Mouse (Mus musculus) limb, embryonic 12.5 days (tissue): Measurements from ENCODE around the gene Prom2. TPM values are rescaled to one million over a fixed set of nuclear protein-coding genes. Genes with fewer than 3 reads are reported as not detected.

Source experiments
- ATAC-seq: fragments of 200-750 bp; cut with Nextera tagmentation; 2 replicates; pipeline ENCODE4 v1.8.0; 2017; ENCODE audit warnings: low read depth, moderate TSS enrichment; ENCODE audit not compliant: insufficient number of reproducible peaks, insufficient read depth, low FRiP score, low TSS enrichment
- H3K27ac ChIP-seq: fragments of 300-500 bp; sonication (generic); 2 replicates; pipeline ENCODE4 v1.5.1; 2016; ENCODE audit warnings: mild to moderate bottlenecking, moderate library complexity
- H3K27me3 ChIP-seq: fragments of 300-500 bp; sonication (generic); 2 replicates; pipeline ENCODE4 v1.6.1; 2016; ENCODE audit warnings: mild to moderate bottlenecking, moderate library complexity
- H3K36me3 ChIP-seq: fragments of 300-500 bp; sonication (generic); 2 replicates; pipeline ENCODE4 v1.6.1; 2016; ENCODE audit warnings: mild to moderate bottlenecking, moderate library complexity
- H3K4me1 ChIP-seq: fragments of 300-500 bp; sonication (generic); replicated peaks from 2 replicates; pipeline ENCODE4 v1.6.1; 2016
- H3K4me2 ChIP-seq: fragments of 300-500 bp; sonication (generic); 2 replicates; pipeline ENCODE4 v1.6.1; 2016; ENCODE audit warnings: mild to moderate bottlenecking, moderate library complexity
- H3K4me3 ChIP-seq: fragments of 300-500 bp; sonication (generic); replicated peaks from 2 replicates; pipeline ENCODE4 v1.5.1; 2016; ENCODE audit warnings: mild to moderate bottlenecking
- H3K9ac ChIP-seq: fragments of 300-500 bp; sonication (generic); replicated peaks from 2 replicates; pipeline ENCODE4 v1.6.1; 2016; ENCODE audit warnings: mild to moderate bottlenecking, moderate library complexity
- H3K9me3 ChIP-seq: fragments of 300-500 bp; sonication (generic); 2 replicates; pipeline ENCODE4 v1.6.1; 2016; ENCODE audit warnings: mild to moderate bottlenecking, moderate library complexity
- WGBS: fragments of 180-500 bp; shearing (Covaris S2); methylation state at CpG from one replicate; pipeline ENCODE4 v1.1.7; 2016; 5-methylcytosine and 5-hydroxymethylcytosine counted together
- polyA plus RNA-seq: library from polyadenylated mRNA; unstranded; fragments of >200 nt; fragmentation: Nextera tagmentation; extraction: Ambion mirVana; gene quantifications from 2 replicates; pipeline ENCODE4 v1.2.1, GENCODE M21; 2016

Gene Prom2
- polyA plus RNA-seq, 1 experiment from 2014 or later = 1.7 TPM

DNA sequence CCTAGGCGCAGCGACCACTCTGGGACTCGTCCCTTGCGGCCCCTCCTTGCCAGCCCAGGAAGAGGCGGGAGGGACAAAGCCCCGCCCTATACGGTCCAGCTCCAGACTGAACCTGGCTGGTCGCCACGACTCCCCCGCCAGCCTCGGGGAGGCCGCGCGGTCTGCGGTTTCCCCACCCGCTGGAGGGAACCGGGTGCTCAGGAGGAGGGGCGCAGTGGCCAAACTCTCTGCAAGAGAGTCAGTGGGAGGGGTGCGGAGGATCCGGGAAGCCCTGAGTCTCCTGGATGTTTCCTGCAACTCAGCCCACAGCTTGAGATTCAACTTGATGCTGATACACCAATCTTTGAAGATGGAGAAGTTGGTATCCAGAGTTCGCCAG is 58.7 kb downstream of the Prom2 start:
- peak overlapping the region; percentile 60 for H3K4me3 ChIP-seq
- peaks cover 35% of the 10 kb centered on the region; the same call in 1 of the 2 replicates for H3K4me1 ChIP-seq
- no peaks in the 10 kb centered on the region for H3K36me3 ChIP-seq
- H3K27me3 ChIP-seq = peaks cover 75% of the 10 kb centered on the region
- WGBS = under 1% methylated on average over 21 of the region's 21 CpGs
- peak overlapping the region; percentile 96 for H3K4me2 ChIP-seq
- ATAC-seq = peak; percentile 72; the same call in 1 of the 2 replicates
- no peaks in the 10 kb centered on the region for H3K9me3 ChIP-seq
- peak overlapping the region; percentile 51 for H3K9ac ChIP-seq
- no peak overlapping the region for H3K27ac ChIP-seq

DNA sequence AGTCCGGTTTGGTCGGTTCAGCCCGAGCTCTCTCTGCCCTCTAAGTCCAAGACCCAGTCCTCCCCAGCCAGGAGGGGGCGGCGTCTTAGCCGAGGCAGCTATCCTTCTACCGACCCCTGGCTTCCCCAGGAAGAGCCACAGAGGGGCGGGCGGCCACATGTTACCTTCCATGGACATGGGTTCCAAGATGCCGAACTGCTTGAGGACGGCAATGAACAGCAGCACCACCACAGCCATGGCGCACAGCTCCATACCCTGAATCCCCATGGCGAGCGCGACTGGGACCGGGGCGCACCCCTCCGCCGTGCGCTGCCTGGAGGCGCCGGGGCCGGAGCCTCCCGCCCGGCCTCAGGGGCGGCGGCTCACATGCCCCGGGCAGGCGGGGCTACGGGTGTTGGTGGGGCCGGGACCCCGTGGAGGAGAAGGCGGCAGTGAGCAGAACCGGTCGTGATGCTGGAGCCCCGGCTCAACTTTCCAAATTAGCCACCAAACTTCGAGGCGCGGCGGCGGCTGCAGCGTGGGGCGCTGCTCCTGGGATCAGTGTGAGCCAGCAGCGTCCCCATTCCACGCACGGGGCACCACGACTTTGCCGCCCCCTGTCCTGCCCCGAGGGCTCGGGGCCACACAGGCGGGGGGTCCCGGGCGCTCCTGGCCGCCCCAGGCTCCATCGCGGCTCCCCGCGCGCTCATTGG is 59.3 kb downstream of the Prom2 start:
- H3K4me3 ChIP-seq = peak overlapping the region; percentile 60
- no peaks in the 10 kb centered on the region for H3K36me3 ChIP-seq
- ATAC-seq = peak; percentile 57
- H3K9me3 ChIP-seq = no peaks in the 10 kb centered on the region
- under 1% methylated on average over 59 of the region's 59 CpGs for WGBS
- peaks cover 35% of the 10 kb centered on the region; the same call in 1 of the 2 replicates for H3K4me1 ChIP-seq
- peak overlapping the region; percentile 51 for H3K9ac ChIP-seq
- no peak overlapping the region for H3K27ac ChIP-seq
- H3K27me3 ChIP-seq = peaks cover 75% of the 10 kb centered on the region
- H3K4me2 ChIP-seq = peak overlapping the region; percentile 96

- ATAC-seq = no peak
- Histone ChIP-seq H3K27ac (no peak overlapping the region), H3K4me2 (no peak overlapping the region), H3K27me3 (peaks cover 65% of the 10 kb centered on the region), H3K9me3 (no peaks in the 10 kb centered on the region), H3K36me3 (no peaks in the 10 kb centered on the region), H3K4me3 (no peak overlapping the region), H3K9ac (no peak overlapping the region), H3K4me1 (peaks cover 33% of the 10 kb centered on the region; the same call in 1 of the 2 replicates)
- 64% methylated on average over 10 of the region's 10 CpGs for WGBS
Observed at GRCm38 (mm10) chr2:127479763-127480162, 61.5 kb downstream of the Prom2 start.

- Histone ChIP-seq H3K36me3 (no peaks in the 10 kb centered on the region), H3K27me3 (peaks cover 59% of the 10 kb centered on the region), H3K9ac (no peak overlapping the region), H3K4me1 (peaks cover 27% of the 10 kb centered on the region; the same call in 1 of the 2 replicates), H3K4me2 (no peak overlapping the region), H3K9me3 (no peaks in the 10 kb centered on the region), H3K4me3 (no peak overlapping the region), H3K27ac (no peak overlapping the region)
- no peak for ATAC-seq
- WGBS = 75% methylated on average over 4 of the region's 4 CpGs
Observed at GRCm38 (mm10) chr2:127479210-127479609, 62.1 kb downstream of the Prom2 start.

Other genes starting within 250 kb of the Prom2 start
- 6.5 and 7.0 TPM in 2 replicates for gene Dusp2, start 205.3 kb downstream of the Prom2 start, polyA plus RNA-seq
- not detected in 2 replicates for gene Astl, start 202.8 kb downstream of the Prom2 start, polyA plus RNA-seq
- gene Adra2b, start 178.3 kb downstream of the Prom2 start, polyA plus RNA-seq = 1.3 and 1.6 TPM in 2 replicates
- 0.30 and 0.33 TPM in 2 replicates for gene Gpat2, start 116.3 kb downstream of the Prom2 start, polyA plus RNA-seq
- gene Fahd2a, start 96.9 kb downstream of the Prom2 start, polyA plus RNA-seq = 23.1 and 24.2 TPM in 2 replicates
- 1.0 and 1.4 TPM in 2 replicates for gene Kcnip3, start 19.4 kb downstream of the Prom2 start, polyA plus RNA-seq
- 5.6 and 6.7 TPM in 2 replicates for gene Zfp661, start 45.6 kb upstream of the Prom2 start, polyA plus RNA-seq
- gene Mrps5, start 45.8 kb upstream of the Prom2 start, polyA plus RNA-seq = 153 and 162 TPM in 2 replicates
- 0.16 and 0.45 TPM in 2 replicates for gene Mal, start 115.2 kb upstream of the Prom2 start, polyA plus RNA-seq
- 1.9 and 2.1 TPM in 2 replicates for gene Mall, start 188.5 kb upstream of the Prom2 start, polyA plus RNA-seq
- gene Nphp1, start 247.4 kb upstream of the Prom2 start, polyA plus RNA-seq = 36.2 and 44.2 TPM in 2 replicates